Mouse (Mus musculus) small intestine, adult 2 months (tissue): Measurements from ENCODE around the gene Set. TPM values are rescaled to one million over a fixed set of nuclear protein-coding genes. Genes with fewer than 3 reads are reported as not detected.

Experiments used
- H3K27ac ChIP-seq: fragments of 200-500 bp; 2 replicates; pipeline ENCODE4 v1.5.1; 2012; ENCODE audit warnings: low read depth, low read length, control low read depth, inconsistent platforms; ENCODE audit not compliant: insufficient read depth
- H3K27me3 ChIP-seq: fragments of 200-500 bp; 2 replicates; pipeline ENCODE4 v1.6.1; 2012; ENCODE audit warnings: mild to moderate bottlenecking, moderate library complexity, low read length, inconsistent platforms; ENCODE audit not compliant: control insufficient read depth, insufficient read depth
- H3K36me3 ChIP-seq: fragments of 200-500 bp; 2 replicates; pipeline ENCODE4 v1.6.1; 2012; ENCODE audit warnings: mild to moderate bottlenecking, low read length, control low read depth, inconsistent platforms; ENCODE audit not compliant: control insufficient read depth, insufficient read depth
- H3K4me1 ChIP-seq: fragments of 200-500 bp; 2 replicates; pipeline ENCODE4 v1.6.1; 2012; ENCODE audit warnings: low read length, inconsistent platforms, mixed read lengths; ENCODE audit not compliant: control insufficient read depth, insufficient read depth, insufficient read length
- H3K4me3 ChIP-seq: fragments of 200-500 bp; 2 replicates; pipeline ENCODE4 v1.5.1; 2012; ENCODE audit warnings: low read depth, mild to moderate bottlenecking, control low read depth, inconsistent platforms, low read length, moderate library complexity
- CTCF ChIP-seq: fragments of 200-500 bp; IDR thresholded peaks from 2 replicates; pipeline ENCODE4 v1.5.1; 2012; ENCODE audit warnings: low read depth, mild to moderate bottlenecking, control low read depth, inconsistent platforms, low read length, moderate library complexity, mixed read lengths; ENCODE audit not compliant: insufficient replicate concordance, insufficient read length; ENCODE audit errors: extremely low read depth
- POLR2A ChIP-seq: fragments of 200-500 bp; IDR thresholded peaks from 2 replicates; pipeline ENCODE4 v1.6.1; 2012; ENCODE audit warnings: low read depth, mild to moderate bottlenecking, control low read depth, inconsistent platforms, low read length, moderate library complexity
- WGBS: fragments of 180-500 bp; shearing (Covaris S2); methylation state at CpG from one replicate; pipeline ENCODE4 v1.1.7; 2018; 5-methylcytosine and 5-hydroxymethylcytosine counted together
- polyA plus RNA-seq: library from polyadenylated mRNA; depleted of rRNA; stranded (reverse); fragments of >200 nt; gene quantifications from 2 replicates; pipeline ENCODE4 v1.2.3, GENCODE M21; 2012

Gene Set
- polyA plus RNA-seq, 1 experiment: 40.4 TPM

DNA sequence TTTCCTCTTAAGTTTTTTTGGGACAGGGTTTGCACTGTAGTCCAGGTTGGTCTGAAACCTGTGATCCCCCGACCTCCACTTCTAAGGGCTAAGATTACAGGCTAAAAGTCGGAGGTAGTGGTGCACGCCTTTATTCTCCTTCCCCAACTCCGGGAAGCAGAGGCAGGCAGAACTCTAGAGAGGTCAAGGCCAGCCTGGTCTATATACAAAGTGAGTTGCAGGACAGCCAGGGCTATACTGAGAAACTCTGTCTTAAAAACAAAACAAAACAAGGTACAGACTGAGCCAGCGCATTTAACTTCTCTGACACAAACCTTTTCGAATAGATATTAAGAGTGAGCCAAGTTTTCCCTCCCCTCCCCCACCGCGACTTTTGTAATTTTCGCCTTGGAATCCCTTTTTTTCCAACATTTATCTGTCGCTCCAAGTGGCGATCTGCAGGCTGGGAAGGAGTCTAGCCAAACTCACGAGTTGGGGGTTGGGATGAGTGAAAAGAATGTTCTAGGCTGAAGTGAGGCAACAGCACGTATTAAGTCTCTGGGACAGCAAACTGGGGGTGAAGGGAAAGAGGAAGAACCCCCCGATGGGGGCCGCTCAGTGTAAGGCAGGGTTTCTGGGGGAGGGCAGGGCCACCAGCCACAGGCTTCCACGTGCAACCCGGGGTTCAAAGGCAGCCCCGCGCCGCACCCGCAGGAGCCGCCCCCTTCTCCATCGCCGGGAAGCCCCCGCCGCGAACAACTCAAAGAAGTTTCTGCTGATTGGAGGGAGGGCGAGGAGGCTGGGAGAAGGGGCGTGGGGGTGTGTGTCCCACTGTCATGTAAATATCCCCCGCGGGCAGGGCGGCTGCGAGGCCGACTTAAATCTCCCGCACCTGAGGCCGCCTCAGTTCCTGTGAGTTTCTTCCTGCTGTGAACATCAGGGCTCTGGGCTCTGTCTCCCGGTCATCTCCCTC, 4.3 kb downstream of the Set start:
- WGBS: 6% methylated on average over 37 of the region's 37 CpGs
- Histone ChIP-seq H3K27me3 (no peaks in the 10 kb centered on the region), H3K27ac (peak overlapping the region; percentile 75), H3K4me3 (peak overlapping the region; percentile 77), H3K4me1 (peaks cover 2% of the 10 kb centered on the region; the same call in 1 of the 2 replicates), H3K36me3 (no peaks in the 10 kb centered on the region)
- no peak for TF ChIP-seq POLR2A
- no peak for TF ChIP-seq CTCF

GRCm38 (mm10) chr2:30062249-30063093, 5.3 kb downstream of the Set start:
- peaks cover 2% of the 10 kb centered on the region; the same call in 1 of the 2 replicates for H3K4me1 ChIP-seq
- TF ChIP-seq CTCF (no peak), POLR2A (peak; percentile 42; the same call in 1 of the 2 replicates)
- H3K27ac ChIP-seq: peak overlapping the region; percentile 75
- peak overlapping the region; percentile 77 for H3K4me3 ChIP-seq
- no peaks in the 10 kb centered on the region for H3K27me3 ChIP-seq
- H3K36me3 ChIP-seq: no peaks in the 10 kb centered on the region
- WGBS: under 1% methylated on average over 40 of the region's 40 CpGs

DNA sequence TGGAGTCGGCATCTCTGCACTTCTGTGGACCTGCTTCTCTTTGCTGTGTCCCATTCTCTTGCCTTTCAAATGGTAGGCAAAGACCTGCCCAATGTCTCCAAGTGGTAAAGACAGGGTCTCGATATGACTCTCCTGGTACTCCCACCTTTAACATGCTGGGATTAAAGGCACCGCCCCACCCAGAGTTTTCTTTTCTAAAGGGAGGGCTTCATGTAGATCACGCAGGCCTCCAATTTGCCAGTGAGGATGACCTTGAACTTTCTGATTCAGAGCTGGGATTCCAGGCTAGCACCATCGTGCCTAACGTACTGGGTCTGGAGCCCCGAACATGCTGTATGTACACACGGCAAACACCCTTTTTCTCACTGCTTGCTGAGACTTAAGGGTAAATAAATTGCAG, 6.1 kb downstream of the Set start:
- peak overlapping the region; percentile 75 for H3K27ac ChIP-seq
- TF ChIP-seq CTCF (no peak), POLR2A (no peak)
- H3K27me3 ChIP-seq: no peaks in the 10 kb centered on the region
- peak overlapping the region; percentile 77 for H3K4me3 ChIP-seq
- no peaks in the 10 kb centered on the region for H3K36me3 ChIP-seq
- peaks cover 2% of the 10 kb centered on the region; the same call in 1 of the 2 replicates for H3K4me1 ChIP-seq
- WGBS: 3% methylated on average over 8 of the region's 8 CpGs

DNA sequence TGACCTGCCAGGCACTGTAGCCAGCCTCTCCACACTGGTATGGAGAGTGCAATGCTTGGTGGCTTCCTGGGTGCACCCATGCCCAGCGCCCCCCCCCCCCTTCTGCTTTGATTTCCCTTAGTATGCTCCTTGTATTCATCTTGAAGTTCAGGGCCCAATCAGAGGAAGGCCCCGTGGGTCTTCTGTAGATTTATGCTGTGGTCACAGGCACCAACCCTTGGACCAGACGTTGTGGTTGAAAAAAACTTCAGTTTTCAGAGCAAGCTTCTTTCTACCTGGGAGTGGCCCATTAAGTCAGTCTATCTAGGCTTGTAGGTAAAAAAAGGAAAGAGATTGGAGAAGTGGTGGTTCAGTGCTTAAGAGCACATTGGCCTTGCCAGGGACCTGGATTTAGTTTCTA, 6.6 kb downstream of the Set start:
- H3K27ac ChIP-seq: peak overlapping the region; percentile 75; the same call in 1 of the 2 replicates
- peaks cover 2% of the 10 kb centered on the region; the same call in 1 of the 2 replicates for H3K4me1 ChIP-seq
- WGBS: 12% methylated on average over 3 of the region's 3 CpGs
- peaks cover 2% of the 10 kb centered on the region; the same call in 1 of the 2 replicates for H3K36me3 ChIP-seq
- H3K27me3 ChIP-seq: no peaks in the 10 kb centered on the region
- peak overlapping the region; percentile 15; the same call in 1 of the 2 replicates for H3K4me3 ChIP-seq
- no peak for TF ChIP-seq CTCF
- TF ChIP-seq POLR2A: no peak

GRCm38 (mm10) chr2:30064298-30064697, 7.1 kb downstream of the Set start:
- peaks cover 6% of the 10 kb centered on the region for H3K36me3 ChIP-seq
- H3K4me3 ChIP-seq: no peak overlapping the region
- H3K4me1 ChIP-seq: peaks cover 2% of the 10 kb centered on the region; the same call in 1 of the 2 replicates
- H3K27me3 ChIP-seq: no peaks in the 10 kb centered on the region
- no peak overlapping the region for H3K27ac ChIP-seq
- TF ChIP-seq POLR2A (no peak), CTCF (no peak)
- WGBS: 45% methylated on average over 3 of the region's 3 CpGs

GRCm38 (mm10) chr2:30066046-30066901, 9.1 kb downstream of the Set start:
- Histone ChIP-seq H3K36me3 (peaks cover 17% of the 10 kb centered on the region), H3K4me1 (peaks cover 2% of the 10 kb centered on the region; the same call in 1 of the 2 replicates), H3K27ac (peak overlapping the region; percentile 94), H3K27me3 (no peaks in the 10 kb centered on the region), H3K4me3 (peak overlapping the region; percentile 100)
- 1% methylated on average over 75 of the region's 101 CpGs for WGBS
- TF ChIP-seq POLR2A: peak; percentile 61
- TF ChIP-seq CTCF: no peak
